Mouse (Mus musculus): Measurements from ENCODE around the gene Ankrd13b. TPM values are rescaled to one million over a fixed set of nuclear protein-coding genes. Genes with fewer than 3 reads are reported as not detected.

Gene Ankrd13b
- total RNA-seq, 4 experiments from 2014 or later = 7.5 to 11.6 (median 9.9) TPM

- DNase-seq (ENCODE audit: low spot score) = no peak
Observed at GRCm38 (mm10) chr11:77492311-77492871, 2.9 kb upstream of the Ankrd13b start.

- peak; percentile 74 for DNase-seq (ENCODE audit: low spot score)
Observed at GRCm38 (mm10) chr11:77491502-77492291, 2.2 kb upstream of the Ankrd13b start.

GRCm38 (mm10) chr11:77491123-77491501, 1.6 kb upstream of the Ankrd13b start:
- peak; percentile 89 for DNase-seq (ENCODE audit: low spot score)

GRCm38 (mm10) chr11:77490451-77490850, 973 bp upstream of the Ankrd13b start:
- no peak for DNase-seq (ENCODE audit: low spot score)

- DNase-seq (ENCODE audit: low spot score) = no peak
Observed at GRCm38 (mm10) chr11:77488771-77489581, 502 bp downstream of the Ankrd13b start.

- no peak for DNase-seq (ENCODE audit: low spot score)
Observed at GRCm38 (mm10) chr11:77486798-77487197, 2.7 kb downstream of the Ankrd13b start.

- DNase-seq (ENCODE audit: low spot score) = no peak
Observed at GRCm38 (mm10) chr11:77485229-77485628, 4.2 kb downstream of the Ankrd13b start.

- DNase-seq (ENCODE audit: low spot score) = no peak
Observed at GRCm38 (mm10) chr11:77483510-77484255, 5.8 kb downstream of the Ankrd13b start.

- no peak for DNase-seq (ENCODE audit: low spot score)
Observed at GRCm38 (mm10) chr11:77483043-77483442, 6.4 kb downstream of the Ankrd13b start.

- no peak for DNase-seq (ENCODE audit: low spot score)
Observed at GRCm38 (mm10) chr11:77476895-77477294, 12.6 kb downstream of the Ankrd13b start.

GRCm38 (mm10) chr11:77476216-77476615, 13.3 kb downstream of the Ankrd13b start:
- DNase-seq (ENCODE audit: low spot score) = no peak

- no peak for DNase-seq (ENCODE audit: low spot score)
Observed at GRCm38 (mm10) chr11:77472775-77473174, 16.7 kb downstream of the Ankrd13b start.

- no peak for DNase-seq (ENCODE audit: low spot score)
Observed at GRCm38 (mm10) chr11:77471407-77471806, 18.1 kb downstream of the Ankrd13b start.

GRCm38 (mm10) chr11:77468397-77468796, 21.1 kb downstream of the Ankrd13b start:
- no peak for DNase-seq (ENCODE audit: low spot score)

GRCm38 (mm10) chr11:77467784-77468183, 21.7 kb downstream of the Ankrd13b start:
- DNase-seq (ENCODE audit: low spot score) = no peak

GRCm38 (mm10) chr11:77467157-77467556, 22.3 kb downstream of the Ankrd13b start:
- no peak for DNase-seq (ENCODE audit: low spot score)

GRCm38 (mm10) chr11:77466544-77466943, 22.9 kb downstream of the Ankrd13b start:
- DNase-seq (ENCODE audit: low spot score) = no peak

- DNase-seq (ENCODE audit: low spot score) = no peak
Observed at GRCm38 (mm10) chr11:77465111-77465510, 24.4 kb downstream of the Ankrd13b start.

- DNase-seq (ENCODE audit: low spot score) = no peak
Observed at GRCm38 (mm10) chr11:77464684-77465083, 24.8 kb downstream of the Ankrd13b start.

- no peak for DNase-seq (ENCODE audit: low spot score)
Observed at GRCm38 (mm10) chr11:77463786-77464185, 25.7 kb downstream of the Ankrd13b start.

GRCm38 (mm10) chr11:77463101-77463445, 26.4 kb downstream of the Ankrd13b start:
- no peak for DNase-seq (ENCODE audit: low spot score)
